Mouse (Mus musculus) liver, postnatal 0 days (tissue): ENCODE measurements at regions not wholly inside any gene's neighbourhood (a gene's known extent, or its start where the extent isn't known, plus 50 kb on each side); places are given as distances from the start of the nearest gene placed in this dataset.

ENCODE experiments used
- CTCF ChIP-seq: sonication (generic); IDR thresholded peaks from 2 replicates; pipeline ENCODE4 v1.5.1; 2016; ENCODE audit warnings: antibody characterized with exemption, low read depth
- EP300 ChIP-seq: IDR thresholded peaks from 2 replicates; pipeline ENCODE4 v1.6.1; 2016; ENCODE audit warnings: antibody characterized with exemption, low read depth, mild to moderate bottlenecking

DNA sequence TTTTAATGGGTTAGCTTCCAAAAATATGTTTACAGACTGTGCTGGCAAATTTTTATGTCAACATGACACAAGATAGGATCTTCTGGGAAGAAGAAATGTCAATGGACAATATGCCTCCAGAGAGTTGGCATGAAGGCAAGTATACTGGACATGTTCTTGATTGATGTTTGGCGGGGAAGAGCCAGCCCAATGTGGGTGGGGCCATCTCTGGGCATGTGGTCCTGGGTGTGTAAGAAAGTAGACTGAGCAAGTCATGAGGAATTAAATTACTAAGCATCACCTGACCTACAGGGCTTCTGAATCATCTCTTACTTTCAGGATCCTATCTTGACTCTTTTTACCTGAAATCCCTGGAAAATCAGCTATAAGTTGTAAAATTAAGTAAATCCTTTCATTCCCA lies 525.0 kb upstream of the Grm7 start:
- TF ChIP-seq CTCF = no peak
- no peak for TF ChIP-seq EP300
